Mouse (Mus musculus) CD4-positive helper T cell, adult 2 months (primary cell): ENCODE measurements around the gene Atf5.

Experiments
- DNase-seq: peaks from one replicate; pipeline ENCODE4 v3.0.0-alpha.2; 2012; ENCODE audit warnings: low read depth, missing footprints, low spot score

Gene Atf5

DNA sequence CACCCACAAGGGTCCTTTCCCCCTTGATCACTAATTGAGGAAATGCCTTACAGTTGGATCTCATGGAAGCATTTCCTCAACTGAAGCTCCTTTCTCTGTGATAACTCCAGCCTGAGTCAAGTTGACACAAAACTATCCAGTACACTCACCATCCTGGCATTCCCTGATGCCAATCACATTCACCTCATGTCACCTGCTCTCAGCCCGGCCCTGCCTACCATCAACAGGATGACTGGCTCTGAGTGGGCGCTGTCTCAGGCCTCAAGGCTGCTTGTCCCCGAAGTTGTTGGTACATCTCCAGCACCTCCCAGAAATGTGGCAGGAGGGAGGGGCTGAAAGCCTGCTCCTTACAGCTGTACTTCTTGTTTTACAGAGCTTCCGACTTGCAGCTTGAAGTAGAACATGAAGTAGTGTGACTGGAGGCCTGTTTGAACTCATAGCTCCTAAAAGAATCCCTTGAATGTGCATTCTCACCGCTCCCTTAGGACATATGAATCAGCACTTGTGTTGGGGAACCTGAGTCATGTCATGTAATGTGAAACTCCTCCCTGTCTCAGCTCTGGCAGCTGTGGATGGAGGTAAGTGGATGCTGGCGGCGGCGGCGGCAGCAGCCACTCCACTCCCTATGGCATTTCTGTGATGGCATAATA is 39.5 kb downstream of the Atf5 start:
- DNase-seq, result no peak

DNA sequence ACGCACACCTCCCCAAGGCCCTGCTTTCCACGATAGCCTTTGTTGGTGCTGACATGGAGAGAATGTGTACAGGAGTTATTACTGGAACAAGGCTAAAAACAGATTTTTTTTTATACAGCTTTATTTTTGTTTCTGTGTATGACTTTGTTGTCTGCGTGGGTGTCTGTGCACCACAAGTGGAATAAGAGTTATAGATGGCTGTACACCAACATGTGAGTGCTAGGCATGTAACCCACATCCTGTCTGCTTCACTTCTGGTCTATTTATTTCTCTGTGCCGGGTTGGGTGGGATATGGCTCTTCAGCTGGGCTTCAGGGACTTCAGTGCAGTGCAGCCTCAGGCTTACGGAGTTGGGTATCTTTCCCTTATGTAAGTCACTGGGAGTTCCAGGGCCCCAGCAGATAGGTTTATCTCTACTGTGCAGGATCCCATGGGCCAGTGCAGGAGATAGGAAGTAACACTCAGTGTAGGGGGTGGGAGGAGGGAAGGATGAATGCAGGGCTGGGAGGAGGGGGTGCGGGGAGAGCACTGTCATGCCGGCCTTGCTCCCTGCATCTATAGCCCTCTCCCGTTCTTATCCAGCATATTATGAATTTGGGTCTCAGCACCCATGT is 43.8 kb downstream of the Atf5 start:
- peak; percentile 75 for DNase-seq

DNA sequence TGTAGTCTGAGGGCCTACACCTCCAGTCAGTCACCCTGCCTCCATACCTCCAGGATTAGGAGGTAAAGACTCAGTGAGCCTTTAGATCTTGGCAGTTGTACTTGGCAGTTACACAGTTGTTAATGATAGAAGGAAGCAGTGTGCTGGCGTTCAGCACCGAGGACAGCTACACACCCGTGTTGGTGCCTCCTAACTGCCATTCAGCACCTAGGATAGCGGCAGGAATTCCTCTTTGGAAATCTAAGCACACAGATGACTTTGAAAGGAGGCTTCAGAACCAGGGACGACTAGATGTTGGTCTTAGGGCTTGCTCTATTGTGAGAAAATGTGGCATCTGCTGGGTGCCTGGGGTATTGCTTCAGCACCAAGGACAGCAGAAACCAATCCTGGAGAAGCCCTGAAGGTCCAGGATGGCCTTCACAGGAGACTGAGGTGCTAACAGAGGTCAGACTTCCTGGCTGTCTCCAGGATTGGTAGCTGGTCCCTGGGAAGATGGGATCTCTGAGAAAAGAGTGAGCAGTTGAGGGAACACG is 46.3 kb downstream of the Atf5 start:
- DNase-seq, result peak; percentile 18

DNA sequence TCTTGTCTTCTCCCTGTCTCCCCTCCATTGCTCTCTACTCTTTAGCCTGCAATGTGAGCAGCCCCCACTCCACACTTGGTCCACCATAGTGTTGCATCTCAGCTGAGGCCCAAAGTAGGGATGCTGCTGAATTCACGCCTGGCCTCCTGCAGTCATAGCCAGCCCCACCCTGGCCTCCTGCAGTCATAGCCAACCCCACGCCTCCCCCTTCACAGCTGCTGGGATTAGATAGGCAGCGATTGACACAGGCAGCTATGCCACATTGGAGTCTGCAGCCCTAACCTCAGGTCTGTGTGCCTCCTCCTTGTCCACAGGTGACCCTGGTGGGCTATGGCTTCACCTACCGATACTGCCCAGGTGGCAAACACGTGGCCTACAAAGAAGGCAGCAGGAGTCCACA is 48.3 kb downstream of the Atf5 start:
- DNase-seq, result no peak
